Mouse (Mus musculus) E14TG2a.4 (cell line): ENCODE measurements around the gene Gucy1b2.

Experiments used
- CTCF ChIP-seq: conservative IDR thresholded peaks from 2 replicates; pipeline ENCODE4 v1.5.1; 2014; ENCODE audit warnings: low read length
- NANOG ChIP-seq: IDR thresholded peaks from 2 replicates; pipeline ENCODE4 v1.6.1; 2014; ENCODE audit warnings: borderline replicate concordance, low read length, mixed read lengths
- POU5F1 ChIP-seq: IDR thresholded peaks from 2 replicates; pipeline ENCODE4 v1.6.1; 2014; ENCODE audit warnings: low read length, borderline replicate concordance

- TF ChIP-seq CTCF: no peak
- no peak for TF ChIP-seq NANOG
- TF ChIP-seq POU5F1: no peak
Observed at GRCm38 (mm10) chr14:62350186-62350585, 105.9 kb downstream of the Gucy1b2 start.
